Mouse (Mus musculus) gastrocnemius, postnatal 14 days (tissue): ENCODE results near the gene Neu4. TPM values are rescaled to one million over a fixed set of nuclear protein-coding genes. Genes with fewer than 3 reads are reported as not detected.
"Not testable (repeated sequence)": the region's sequence is repeated elsewhere in the genome, so short reads cannot be mapped to it uniquely, and the experiment has no call there.

Experiments used
- DNase-seq: peaks from one replicate; pipeline ENCODE4 v3.0.0; 2021; ENCODE audit warnings: mixed read lengths
- intact Hi-C: fragments of 180-260 bp; cut with DNase I; formaldehyde crosslinking; loops from one replicate; pipeline ENCODE4 v1.15.1; 2025; ENCODE audit warnings: low total_unique reads
- total RNA-seq, 2 experiments: library from RNA; stranded (reverse); gene quantifications; 2 replicates each; pipeline ENCODE4 v1.2.3; 2021

The Neu4 gene
- total RNA-seq, 2 experiments from 2014 or later = not detected

DNA sequence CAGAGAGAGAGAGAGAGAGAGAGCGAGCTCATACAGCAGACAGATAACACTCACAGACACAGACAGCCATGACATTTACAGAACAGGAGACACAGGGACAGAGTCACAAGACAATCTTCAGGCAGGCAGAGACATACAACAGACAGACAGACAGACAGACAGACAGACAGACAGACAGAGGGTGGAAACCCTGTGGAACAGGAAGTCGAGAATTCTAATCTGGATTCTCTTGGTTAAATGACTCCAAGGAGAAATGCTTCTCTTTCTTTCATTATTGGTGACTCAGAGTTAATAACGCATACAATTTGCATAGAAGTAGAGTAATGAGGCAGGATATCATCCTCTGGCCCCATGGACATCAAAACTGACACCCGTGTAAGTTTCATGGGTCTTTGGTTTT, 26.3 kb downstream of the Neu4 start:
- intact Hi-C loops = no loop called here
- no peak for DNase-seq

DNA sequence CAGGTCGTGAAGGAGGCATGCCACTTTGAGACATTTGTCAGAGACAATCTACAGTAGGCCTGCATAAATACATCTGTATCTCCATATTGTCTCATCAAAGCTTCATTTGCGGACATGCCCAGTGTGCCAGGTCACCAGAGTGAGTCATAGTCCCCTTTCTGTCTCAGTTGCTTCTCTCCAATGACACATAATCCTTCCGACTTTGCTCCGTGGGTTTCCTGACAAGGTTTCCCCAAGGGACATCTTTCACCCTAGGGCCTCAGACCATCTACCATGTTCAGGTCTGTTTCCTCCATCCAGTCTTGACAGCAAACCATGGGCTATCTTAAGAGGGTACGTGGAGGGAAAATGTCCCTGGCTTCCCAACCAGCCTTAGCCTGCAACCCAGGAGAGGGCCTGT, 30.9 kb downstream of the Neu4 start:
- DNase-seq = no peak
- intact Hi-C loops = no loop called here

DNA sequence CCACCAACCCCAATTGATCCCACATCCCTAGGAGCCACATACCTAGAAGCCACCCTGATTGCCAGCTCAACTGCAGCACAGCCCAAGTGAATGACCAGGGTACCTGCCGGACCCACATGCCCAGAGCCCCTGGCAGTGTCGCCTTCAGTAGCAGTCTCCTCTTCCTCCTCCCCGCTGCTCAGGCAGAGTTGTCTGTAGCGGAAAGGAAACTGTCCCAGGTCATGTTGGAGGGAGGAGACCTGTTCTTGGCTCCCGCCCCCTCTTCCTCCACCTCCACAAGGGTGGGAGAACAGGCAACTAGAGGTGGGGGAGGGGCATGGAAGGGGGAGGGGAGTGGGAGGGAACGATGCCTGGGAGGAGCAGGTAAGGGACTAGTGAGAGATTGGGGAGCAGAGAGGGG, 32.1 kb downstream of the Neu4 start, which contains the start of gene Pdcd1:
Pdcd1 (minus strand) TSS at position 181 of the 400 bp plus-strand sequence.
- intact Hi-C loops = no loop called here
- no peak for DNase-seq

DNA sequence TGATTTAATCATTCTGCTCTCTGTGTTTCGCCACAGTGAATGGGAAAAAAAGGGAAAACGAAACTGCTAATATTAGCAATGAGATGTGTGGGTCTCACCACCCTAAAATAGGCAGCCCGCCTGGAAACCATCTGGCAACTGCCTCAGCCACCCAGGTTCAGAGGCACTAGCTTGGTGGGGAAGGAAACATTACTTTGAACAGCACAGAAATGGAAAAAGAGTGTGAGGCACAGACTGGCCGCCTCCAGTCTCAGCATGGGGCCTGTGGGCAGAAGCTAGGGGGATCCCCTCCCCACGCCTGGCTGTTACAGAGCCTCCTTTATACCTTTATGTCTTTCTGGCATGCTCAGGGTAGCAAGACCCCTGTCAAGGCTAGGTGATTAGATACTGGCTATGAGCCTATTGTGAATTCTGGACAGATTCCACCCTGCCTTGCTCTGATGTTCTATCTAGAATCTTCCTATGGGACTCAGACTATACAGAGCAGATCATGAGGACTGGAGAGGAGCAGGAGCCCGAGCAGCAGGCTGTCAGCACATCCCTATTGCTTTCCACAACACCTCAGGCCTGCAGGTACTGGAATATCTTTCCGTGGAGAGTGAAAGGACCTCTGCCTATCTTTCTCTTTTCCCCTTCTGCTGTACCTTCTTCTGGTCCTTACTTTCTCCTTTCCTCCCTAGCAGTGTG, 33.4 kb downstream of the Neu4 start:
- no peak for DNase-seq
- intact Hi-C loops = no loop called here

DNA sequence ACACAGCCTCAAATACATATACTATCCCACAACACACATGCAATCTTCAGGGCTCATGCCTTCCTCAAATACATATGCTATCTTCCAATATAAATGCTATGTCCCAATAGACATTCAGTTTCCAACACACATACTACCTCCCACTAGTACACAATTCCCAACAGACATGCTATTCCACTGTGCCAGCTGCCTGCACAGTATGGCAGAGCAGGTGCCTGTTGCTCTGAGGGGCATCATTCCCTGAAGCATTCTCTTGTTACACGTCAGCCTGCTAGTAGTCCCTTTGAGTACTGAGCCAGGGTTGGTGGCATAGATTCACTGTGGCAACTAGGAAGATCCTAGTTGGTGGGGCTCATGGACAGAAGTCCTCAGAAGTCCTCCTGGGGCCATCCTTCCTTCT, 34.2 kb downstream of the Neu4 start:
- DNase-seq = no peak
- intact Hi-C loops = no loop called here

DNA sequence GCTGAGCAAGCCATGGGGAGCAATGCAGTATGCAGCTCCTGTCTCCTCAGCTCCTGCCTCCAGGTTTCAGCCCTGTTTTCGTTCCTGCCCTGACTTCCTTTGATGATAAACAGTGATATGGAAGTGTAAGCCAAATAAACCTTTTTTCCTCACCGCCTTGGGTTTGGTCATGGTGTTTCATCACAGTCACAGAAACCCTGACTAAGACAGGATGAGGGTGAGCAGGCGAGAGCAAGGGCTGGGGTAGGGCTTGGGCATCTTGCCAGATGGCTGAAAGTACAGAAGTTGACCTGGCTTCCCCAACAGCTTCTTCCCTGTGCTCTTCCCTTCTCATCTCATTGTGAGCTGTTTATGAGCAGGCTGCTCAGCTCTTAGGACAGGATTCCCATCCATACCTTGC, 35.7 kb downstream of the Neu4 start:
- DNase-seq = no peak

DNA sequence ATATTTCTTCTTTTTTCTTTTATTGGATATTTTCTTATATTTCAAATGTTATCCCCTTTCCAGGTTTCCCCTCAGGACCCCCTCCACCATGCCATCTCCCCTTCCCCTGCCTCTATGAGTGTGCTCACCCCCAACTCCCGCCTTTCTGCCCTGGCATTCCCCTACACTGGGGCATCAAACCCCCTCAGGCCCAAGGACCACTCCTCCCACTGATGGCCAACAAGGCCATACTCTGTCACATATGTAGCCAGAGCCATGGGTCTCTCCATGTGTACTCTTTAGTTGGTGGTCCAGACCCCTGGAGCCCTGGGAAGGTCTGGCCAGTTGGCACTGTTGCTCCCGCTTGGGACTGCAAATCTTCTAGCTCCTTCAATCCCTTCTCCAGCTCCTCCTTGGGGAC, 37.1 kb downstream of the Neu4 start:
- no peak for DNase-seq
- intact Hi-C loops = no loop called here

More for the DNA sequence above, 35.7 kb downstream of the Neu4 start:
- intact Hi-C loops = no loop called here

DNA sequence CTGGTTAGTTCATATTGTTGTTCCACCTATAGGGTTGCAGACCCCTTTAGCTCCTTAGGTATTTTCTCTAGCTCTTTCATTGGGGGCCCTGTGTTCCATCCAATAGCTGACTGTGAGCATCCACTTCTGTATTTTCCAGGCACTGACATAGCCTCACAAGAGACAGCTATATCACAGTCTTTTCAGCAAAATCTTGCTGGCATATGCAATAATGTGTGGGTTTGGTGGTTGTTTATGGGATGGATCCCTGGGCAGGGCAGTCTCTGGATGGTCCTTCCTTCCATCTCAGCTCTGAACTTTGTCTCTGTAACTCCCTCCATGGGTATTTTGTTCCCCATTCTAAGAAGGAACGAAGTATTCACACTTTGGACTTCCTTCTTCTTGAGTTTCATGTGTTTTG, 38.0 kb downstream of the Neu4 start:
- intact Hi-C loops, DNase-seq: not testable (repeated sequence)

DNA sequence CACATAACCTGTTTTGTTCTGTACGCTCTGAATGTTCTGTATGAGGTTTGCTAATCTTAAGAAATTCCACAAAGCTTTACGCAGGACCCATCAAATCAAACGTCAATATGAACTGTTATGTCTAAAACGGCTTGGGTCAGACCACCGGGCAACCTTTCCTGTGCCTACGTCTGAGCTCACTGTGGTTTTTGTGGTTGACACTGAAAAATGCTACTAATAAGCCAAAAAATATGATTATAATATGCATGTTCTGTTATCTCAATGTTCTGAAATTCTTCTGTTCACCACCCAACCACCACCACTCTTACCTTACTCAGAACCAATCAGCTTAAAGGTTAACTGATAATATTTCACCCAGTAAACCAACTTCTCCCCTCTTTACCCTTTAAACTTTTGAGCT, 54.5 kb downstream of the Neu4 start:
- intact Hi-C loops = loop anchor here (5.0 kb wide), 1 partner anchor 37 kb away; no protein-coding TSS in a partner anchor
- no peak for DNase-seq

DNA sequence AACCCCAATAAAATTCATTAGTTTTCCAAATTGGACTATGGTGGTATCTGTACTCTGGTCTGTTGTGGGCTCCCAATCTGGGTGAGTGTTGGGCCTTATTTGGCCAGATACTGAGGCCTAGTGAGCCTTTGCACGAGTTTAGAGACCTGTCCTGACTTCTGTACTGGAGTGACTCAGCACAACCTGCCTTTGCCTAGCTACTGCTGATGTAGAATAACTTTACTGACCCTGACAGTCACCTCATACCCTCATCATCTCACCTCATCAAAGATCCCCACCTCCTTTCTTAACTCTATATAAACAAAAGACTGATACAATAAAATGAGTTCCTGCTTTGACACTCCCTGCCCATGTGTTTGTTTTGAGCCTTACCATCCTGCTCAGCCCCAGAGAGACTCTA, 56.5 kb downstream of the Neu4 start:
- intact Hi-C loops = loop anchor here (5.0 kb wide), 1 partner anchor 39 kb away; no protein-coding TSS in a partner anchor

More for the DNA sequence above, 56.5 kb downstream of the Neu4 start:
- DNase-seq = no peak

Other genes with a start within 250 kb of the Neu4 start
- gene Dtymk, start 218.5 kb upstream of the Neu4 start, total RNA-seq = 10 to 100 TPM; 16.8 to 23.8 TPM
- gene Ing5, start 216.5 kb upstream of the Neu4 start, total RNA-seq = 1 to 10 TPM; 2.9 to 3.7 TPM
- gene D2hgdh, start 195.5 kb upstream of the Neu4 start, total RNA-seq = 10 to 100 TPM; 24.8 to 25.8 TPM
- gene Gal3st2, start 159.1 kb upstream of the Neu4 start, total RNA-seq = not detected
- not detected for gene Gal3st2b, start 102.1 kb upstream of the Neu4 start, total RNA-seq
- under 1 TPM; 0.02 to 0.04 TPM for gene Gal3st2c, start 29.9 kb upstream of the Neu4 start, total RNA-seq
- not detected for gene Pdcd1, start 32.1 kb downstream of the Neu4 start, total RNA-seq